Mouse (Mus musculus) naive thymus-derived CD4-positive, alpha-beta T cell, adult 2 months (primary cell): Measurements from ENCODE around the gene Pfkfb4.

ENCODE experiments used
- DNase-seq: peaks from one replicate; pipeline ENCODE4 v3.0.0-alpha.2; 2011; ENCODE audit warnings: low read depth

Gene Pfkfb4

GRCm38 (mm10) chr9:108991428-108992084 is at the start of gene Pfkfb4:
Pfkfb4 (plus strand) TSS chr9:108991778.
- peak; percentile 98 for DNase-seq

- DNase-seq = no peak
These were observed 46.5 kb upstream of the Pfkfb4 start for GRCm38 (mm10) chr9:108945111-108945510.

- no peak for DNase-seq
These were observed 46.0 kb upstream of the Pfkfb4 start for GRCm38 (mm10) chr9:108945608-108946007.

GRCm38 (mm10) chr9:108949231-108949966 is 42.2 kb upstream of the Pfkfb4 start:
- DNase-seq = no peak

GRCm38 (mm10) chr9:108949967-108950728 is 41.4 kb upstream of the Pfkfb4 start:
- no peak for DNase-seq

GRCm38 (mm10) chr9:108953081-108953636 is 38.4 kb upstream of the Pfkfb4 start, which contains the start of gene Col7a1:
Col7a1 (plus strand) TSS chr9:108953586.
- DNase-seq = no peak

- DNase-seq = no peak
These were observed 36.3 kb upstream of the Pfkfb4 start for GRCm38 (mm10) chr9:108955241-108955640.

- no peak for DNase-seq
These were observed 35.7 kb upstream of the Pfkfb4 start for GRCm38 (mm10) chr9:108955846-108956245.

GRCm38 (mm10) chr9:108963577-108963976 is 28.0 kb upstream of the Pfkfb4 start:
- no peak for DNase-seq

- DNase-seq = no peak
These were observed 27.2 kb upstream of the Pfkfb4 start for GRCm38 (mm10) chr9:108964338-108964737.

- DNase-seq = no peak
These were observed 21.0 kb upstream of the Pfkfb4 start for GRCm38 (mm10) chr9:108970623-108971022.

- no peak for DNase-seq
These were observed 15.1 kb upstream of the Pfkfb4 start for GRCm38 (mm10) chr9:108976483-108976882.

- no peak for DNase-seq
These were observed 13.6 kb upstream of the Pfkfb4 start for GRCm38 (mm10) chr9:108977966-108978365.

- DNase-seq = no peak
These were observed 9.1 kb upstream of the Pfkfb4 start for GRCm38 (mm10) chr9:108982498-108982897.

- DNase-seq = no peak
These were observed 8.4 kb upstream of the Pfkfb4 start for GRCm38 (mm10) chr9:108983209-108983608.

- no peak for DNase-seq
These were observed 5.9 kb upstream of the Pfkfb4 start, which contains the start of gene Ucn2 for GRCm38 (mm10) chr9:108985710-108986109. Ucn2 (plus strand) TSS chr9:108986010.

GRCm38 (mm10) chr9:108987704-108988350 is 3.8 kb upstream of the Pfkfb4 start:
- DNase-seq = no peak

GRCm38 (mm10) chr9:108989802-108990461 is 1.6 kb upstream of the Pfkfb4 start:
- peak; percentile 16 for DNase-seq

GRCm38 (mm10) chr9:108990462-108990820 is 1.1 kb upstream of the Pfkfb4 start:
- DNase-seq = no peak

- DNase-seq = no peak
These were observed 499 bp downstream of the Pfkfb4 start for GRCm38 (mm10) chr9:108992085-108992469.

GRCm38 (mm10) chr9:108992620-108993361 is 1.2 kb downstream of the Pfkfb4 start:
- DNase-seq = no peak
